Mouse (Mus musculus) regulatory T cell (primary cell): Measurements from ENCODE around the gene Slc4a4.

ENCODE experiments used
- in situ Hi-C: fragments of 300-600 bp; cut with MboI, MseI; formaldehyde crosslinking; loops from one replicate; pipeline ENCODE4 v1.15.1; 2025; ENCODE audit warnings: high pct_unique_total_duplicates

The Slc4a4 gene

DNA sequence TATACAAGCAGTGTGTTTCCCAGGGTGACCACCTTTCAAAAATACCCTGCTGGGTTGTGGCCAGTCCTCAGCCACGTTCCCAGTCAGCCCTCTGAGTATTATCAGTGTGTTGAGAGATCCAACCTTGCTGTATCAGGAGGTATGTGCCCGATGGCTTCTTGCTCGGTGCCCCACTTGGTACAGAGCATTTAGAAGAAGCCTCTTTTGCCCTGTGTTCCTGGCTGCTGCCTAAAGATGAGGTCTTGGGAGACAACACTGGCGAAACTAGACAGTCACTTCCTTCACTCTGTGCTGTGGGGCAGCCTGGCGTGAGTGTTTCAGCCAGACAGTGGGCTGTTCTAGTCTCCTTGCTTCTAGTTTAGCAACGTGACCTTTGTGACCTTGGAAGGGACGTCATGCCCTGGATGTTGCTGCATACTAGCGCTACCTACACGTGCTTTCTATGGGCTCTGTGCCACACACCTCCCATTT lies 29.9 kb downstream of the Slc4a4 start:
- in situ Hi-C loops = loop anchor here (10.0 to 25.0 kb wide), 2 partner anchors 468 to 771 kb away; no protein-coding TSS in a partner anchor

DNA sequence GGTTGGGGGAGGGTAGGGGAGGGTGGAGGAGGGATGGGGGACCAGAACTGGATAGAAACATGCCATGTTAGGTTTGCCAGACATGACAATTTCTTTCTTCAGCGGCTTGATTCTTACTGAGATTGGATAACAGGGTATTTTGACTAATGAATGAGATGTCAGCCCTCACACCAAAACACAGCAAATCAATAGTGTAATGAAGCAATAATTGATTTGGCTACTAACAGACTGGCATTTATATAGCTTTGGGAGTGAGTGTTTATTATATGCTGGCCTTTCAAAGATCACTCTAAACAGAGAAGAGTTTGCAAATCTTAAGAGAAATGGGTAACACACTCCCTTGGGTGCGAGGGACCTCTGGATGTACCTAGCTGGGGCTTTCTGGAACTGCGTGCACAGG lies 30.6 kb downstream of the Slc4a4 start:
- in situ Hi-C loops = loop anchor here (10.0 to 25.0 kb wide), 2 partner anchors 468 to 770 kb away; no protein-coding TSS in a partner anchor

DNA sequence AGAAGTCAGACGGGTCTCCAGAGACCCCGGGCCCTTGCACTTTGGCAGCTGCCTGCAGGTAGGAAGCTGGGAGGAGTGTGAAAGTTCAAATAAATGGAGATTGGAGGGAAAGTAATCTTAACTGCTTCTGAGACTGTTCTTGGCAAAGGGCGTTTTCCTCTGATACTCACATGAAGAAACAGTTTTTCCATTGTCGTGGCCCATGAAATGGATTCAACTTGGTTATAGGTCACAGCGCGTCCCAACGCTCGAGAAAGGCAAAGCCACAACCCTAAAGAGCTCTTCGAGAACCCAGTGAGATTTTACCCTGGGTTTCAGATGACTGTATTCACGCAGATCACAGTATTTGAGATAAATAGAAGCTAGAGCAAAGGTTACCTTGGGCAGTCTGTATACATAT lies 31.0 kb downstream of the Slc4a4 start:
- in situ Hi-C loops = loop anchor here (10.0 to 25.0 kb wide), 2 partner anchors 467 to 770 kb away; no protein-coding TSS in a partner anchor

DNA sequence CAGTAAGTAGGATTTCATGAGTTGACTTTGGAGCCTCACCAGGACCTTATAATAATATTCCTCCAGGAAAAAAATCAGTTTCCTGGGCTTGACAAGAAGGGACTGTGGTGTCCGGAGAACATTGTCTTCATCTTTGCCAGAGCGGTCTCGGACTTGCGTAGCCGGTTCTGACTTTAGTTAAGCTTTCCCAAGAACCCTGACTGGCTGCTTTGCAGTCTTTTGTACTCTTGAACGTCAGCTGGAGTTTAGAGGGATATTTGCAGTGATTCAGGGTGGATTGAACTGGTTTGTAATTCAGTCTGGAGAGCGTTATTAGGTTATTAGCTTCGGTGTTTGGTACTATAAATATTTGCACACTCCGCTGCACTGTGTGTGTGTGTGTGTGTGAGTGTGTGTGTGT lies 31.9 kb downstream of the Slc4a4 start:
- in situ Hi-C loops = loop anchor here (10.0 to 25.0 kb wide), 2 partner anchors 466 to 769 kb away; no protein-coding TSS in a partner anchor

DNA sequence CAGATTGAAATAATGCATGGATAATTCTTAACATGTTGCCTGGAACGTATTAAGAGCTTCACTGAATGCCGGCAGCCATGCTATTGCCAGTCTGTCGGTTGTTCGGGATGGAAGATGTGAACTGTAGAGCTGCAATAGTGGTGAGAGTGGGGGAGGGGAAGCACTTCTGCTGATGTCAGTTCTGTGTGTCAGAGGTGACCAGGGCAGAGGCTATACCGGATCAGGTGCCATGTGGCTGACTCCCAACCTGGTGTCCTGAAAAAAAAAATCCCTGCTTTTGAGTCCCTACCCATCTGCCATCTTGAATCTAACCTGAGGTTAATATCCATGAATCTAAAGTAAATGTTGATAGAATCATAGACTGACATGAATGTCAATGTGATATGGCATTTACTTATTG lies 39.0 kb downstream of the Slc4a4 start:
- in situ Hi-C loops = no loop called here

DNA sequence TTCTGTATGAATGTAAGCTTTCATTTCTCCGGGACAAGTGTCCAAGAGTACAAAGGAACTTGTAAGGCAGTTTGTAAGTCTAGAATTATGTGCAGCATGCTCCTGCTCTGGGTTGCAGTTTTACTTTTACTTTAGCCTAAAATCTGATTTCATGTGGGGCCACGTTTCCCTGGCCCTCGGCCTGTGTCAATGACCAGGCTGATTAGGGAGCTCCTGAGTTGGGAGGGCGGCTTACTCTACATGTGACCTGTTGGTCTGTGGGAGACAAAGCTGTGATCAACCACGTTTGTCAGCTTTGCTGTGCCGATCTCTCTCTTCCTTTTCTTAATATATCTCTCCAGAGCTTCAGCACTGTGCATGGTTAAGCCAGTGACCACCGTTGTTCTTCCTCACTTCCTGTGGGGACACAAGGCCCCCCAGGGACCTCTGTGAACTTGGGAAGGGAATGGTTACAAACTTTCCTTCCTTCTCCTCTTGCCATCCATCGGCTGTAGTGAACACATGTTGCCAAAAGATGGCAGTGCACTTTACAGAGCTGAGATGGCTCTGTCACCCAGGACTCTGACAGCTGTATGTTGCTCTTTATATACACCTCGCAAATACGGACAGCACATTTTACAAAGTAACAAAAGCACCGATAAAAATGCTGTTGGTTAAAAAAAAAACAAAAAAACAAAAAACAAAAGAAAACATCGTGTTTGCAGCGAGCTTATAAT lies 41.7 kb downstream of the Slc4a4 start:
- in situ Hi-C loops = no loop called here

DNA sequence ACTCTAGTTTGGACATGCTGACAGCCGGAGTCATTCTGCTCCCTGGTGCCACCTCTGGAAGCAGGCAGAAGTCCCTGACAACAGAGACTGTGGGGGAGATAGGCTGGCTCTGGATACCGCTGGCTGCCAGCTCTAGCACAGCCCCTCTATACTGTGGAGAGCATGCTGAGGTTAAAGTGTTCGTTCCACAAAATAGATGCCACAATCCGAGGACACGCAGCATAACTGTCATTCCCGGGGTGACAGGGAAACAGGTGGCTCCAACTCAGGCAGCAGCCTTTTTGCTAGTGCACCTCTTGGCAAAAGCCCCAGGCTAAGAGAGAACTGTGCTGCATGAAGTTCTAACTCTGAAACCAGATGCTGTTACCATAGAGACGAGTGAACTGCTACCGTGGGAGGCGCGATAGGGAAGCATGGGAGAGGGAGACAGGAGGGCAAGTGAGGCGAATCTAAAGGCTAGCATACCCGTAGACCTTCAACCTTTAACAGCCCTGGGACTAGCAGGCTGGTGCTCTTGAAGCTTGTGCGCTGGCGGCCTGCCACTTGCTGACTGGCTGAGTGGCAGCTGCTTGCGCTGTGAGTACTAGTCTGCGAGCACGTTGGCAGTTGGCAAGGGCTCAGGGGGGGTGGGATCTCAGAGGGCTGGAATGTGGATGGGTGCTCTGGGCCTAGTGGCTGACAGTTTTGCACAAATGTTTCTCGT lies 42.9 kb downstream of the Slc4a4 start:
- in situ Hi-C loops = no loop called here

DNA sequence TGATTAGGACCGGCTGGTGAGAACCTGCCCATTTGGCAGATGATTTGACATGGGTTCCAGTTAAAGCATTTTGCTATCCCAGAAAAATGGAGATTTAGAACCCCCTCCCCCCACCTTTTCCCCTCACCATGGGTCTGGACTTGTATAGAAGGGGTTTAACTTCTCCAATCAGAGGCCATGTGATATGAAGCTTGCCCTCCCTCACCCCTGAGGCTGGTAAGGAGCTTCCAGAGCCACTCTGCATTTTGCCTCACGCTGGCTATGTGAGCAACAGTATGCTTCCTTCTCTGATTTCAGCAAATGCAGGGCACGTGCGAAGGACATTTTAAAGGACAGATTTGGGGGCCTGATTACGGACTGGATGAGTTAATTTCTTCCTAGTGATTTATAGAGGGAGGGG lies 43.5 kb downstream of the Slc4a4 start:
- in situ Hi-C loops = no loop called here

DNA sequence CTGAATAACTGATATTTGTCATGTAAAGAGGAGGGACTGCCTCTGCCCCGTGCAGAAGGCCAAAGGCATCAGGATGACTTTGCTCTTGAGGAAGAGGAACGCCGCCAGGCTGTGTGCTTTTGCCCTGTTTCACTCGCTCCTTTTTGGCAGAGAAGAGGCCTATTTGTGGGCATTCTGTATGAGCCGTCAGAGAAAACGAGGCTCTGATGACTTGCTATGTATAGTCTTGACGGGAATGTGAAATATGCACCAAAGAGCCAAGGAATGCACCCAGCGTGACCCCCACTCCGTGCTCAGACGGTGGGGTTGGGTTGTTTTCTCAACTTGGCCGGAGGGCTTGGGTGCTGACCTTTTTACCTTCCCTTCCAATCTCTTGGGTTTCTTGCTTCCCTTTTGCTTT lies 44.0 kb downstream of the Slc4a4 start:
- in situ Hi-C loops = no loop called here

DNA sequence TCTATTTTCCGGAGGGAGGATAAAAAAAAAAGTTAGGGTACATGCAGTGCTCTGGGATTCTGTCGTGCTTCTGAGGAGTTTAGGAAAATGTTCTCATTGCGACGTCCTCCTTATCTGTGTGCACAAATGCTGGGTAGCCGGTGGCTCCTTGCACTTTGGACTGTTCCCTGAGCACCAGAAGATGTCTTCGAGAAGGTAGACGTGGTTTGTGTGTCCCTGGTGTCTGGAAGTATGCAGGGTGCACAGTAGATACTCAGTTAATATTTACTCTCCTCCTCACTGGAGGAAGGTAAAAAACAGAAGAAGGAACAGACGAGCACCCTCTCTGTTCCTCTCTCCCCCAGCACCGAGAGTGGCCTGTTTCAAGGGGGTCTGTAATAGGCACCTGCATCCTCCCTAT lies 44.6 kb downstream of the Slc4a4 start:
- in situ Hi-C loops = no loop called here

DNA sequence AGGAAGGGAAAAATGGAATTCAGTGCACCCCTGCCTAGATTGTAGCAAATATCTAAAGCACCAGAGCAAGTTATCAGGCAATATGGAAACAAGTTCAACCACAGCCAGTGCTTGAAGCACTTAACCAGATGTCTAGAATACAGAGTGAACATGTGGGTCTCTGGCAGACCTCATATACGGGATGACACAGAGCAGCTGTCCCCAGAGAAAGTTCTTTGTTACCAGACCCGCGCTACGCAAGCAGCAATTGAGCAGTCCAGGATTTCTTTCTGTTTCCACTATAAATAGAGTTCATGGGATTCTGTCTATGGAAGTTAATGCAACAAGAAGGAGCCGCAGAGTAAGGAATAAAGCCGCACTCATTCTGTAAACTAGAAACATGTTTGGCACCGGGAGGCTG lies 46.8 kb downstream of the Slc4a4 start:
- in situ Hi-C loops = no loop called here

DNA sequence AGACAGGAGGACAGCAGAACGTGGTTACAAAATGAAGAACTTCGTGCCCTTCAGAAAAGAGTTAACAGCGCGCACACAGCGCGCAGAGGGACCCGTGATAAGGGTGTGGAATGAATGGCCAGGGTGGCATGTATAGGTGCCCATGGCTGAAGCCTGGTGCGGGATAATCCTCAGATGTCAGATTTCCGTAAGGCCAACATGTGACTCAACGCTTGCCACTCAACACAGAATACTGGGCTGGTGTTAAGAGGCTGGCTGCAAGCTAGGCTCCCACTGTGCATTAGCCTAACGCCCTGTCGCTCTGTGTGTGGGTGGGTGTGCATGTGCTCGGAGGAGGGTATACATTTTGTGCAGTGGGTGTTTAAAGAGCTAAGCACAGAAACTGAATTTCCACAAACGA lies 47.3 kb downstream of the Slc4a4 start:
- in situ Hi-C loops = no loop called here

DNA sequence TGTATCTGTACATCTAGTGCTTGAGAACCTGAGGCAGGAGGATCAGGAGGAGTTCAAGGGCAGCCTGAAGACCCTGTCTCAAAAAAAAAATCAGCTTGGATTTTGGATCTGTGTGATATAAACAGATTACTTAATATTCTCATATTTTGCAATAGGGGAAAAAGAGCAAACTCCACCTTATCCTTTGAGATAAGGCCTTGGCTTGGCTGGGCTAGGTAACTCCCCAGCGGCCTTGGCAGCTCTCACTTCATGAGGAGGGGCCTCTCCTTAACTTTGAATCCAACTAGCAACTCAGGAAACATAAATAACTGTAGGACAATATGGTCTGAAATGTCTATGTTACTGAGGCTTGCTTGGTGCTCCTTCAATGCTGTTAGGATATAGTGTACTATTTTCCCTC lies 51.6 kb downstream of the Slc4a4 start:
- in situ Hi-C loops = no loop called here

DNA sequence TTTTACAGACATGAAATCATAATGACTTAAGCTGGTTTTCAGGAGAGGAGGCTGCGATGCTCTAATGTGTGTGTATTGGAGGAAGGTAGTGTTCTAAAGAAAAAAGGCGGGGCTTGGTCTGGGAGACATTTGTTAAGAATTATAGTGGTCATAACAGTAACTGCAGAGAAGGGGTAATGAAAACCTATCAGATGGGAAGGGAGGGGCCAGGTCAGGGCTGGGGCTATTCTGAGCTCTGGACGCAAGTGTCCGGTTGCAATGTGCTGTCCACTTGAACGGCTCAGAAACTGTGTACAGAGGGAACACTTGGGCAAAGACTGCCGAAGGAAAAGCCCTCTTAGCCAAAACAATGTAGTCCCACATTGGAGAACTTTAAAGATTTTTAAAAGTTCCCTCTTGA lies 52.5 kb downstream of the Slc4a4 start:
- in situ Hi-C loops = no loop called here

DNA sequence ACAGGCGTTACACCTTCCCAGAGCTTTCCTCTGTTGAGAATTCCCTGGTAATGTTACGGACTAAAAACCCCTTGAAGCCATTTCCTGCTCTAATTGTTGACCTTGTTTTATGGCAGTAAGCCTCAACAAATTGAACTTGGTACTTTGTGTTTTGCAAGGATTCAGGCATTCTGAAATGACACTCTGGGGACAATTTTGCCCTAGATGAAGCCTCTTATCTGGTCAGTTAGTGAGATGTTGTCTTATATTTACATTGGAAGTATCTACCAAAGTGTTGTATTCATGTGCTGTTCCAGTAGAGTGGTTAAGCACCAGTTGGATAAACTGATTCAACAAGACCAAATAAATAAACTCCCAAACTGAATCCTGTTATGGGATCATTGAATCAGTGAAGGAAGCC lies 53.2 kb downstream of the Slc4a4 start:
- in situ Hi-C loops = no loop called here

DNA sequence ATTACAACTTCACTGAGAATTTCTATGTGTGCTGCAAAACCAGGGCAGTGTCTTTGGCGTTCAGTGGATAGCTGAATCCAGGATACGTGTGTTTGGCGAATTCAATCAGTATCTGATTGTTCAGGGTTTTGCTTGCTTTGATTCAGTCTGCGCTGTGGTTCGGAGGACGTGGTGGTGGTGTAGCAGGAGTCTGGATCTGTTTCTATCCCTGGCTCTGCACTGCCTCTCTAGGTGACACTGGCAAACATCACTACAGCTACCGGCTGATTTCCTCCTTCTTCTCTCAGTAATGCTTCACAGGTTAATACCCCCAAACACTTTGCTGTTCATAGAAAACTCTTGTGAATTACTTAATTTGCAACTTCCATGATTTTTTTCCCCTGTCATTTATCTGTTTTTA lies 55.3 kb downstream of the Slc4a4 start:
- in situ Hi-C loops = no loop called here

DNA sequence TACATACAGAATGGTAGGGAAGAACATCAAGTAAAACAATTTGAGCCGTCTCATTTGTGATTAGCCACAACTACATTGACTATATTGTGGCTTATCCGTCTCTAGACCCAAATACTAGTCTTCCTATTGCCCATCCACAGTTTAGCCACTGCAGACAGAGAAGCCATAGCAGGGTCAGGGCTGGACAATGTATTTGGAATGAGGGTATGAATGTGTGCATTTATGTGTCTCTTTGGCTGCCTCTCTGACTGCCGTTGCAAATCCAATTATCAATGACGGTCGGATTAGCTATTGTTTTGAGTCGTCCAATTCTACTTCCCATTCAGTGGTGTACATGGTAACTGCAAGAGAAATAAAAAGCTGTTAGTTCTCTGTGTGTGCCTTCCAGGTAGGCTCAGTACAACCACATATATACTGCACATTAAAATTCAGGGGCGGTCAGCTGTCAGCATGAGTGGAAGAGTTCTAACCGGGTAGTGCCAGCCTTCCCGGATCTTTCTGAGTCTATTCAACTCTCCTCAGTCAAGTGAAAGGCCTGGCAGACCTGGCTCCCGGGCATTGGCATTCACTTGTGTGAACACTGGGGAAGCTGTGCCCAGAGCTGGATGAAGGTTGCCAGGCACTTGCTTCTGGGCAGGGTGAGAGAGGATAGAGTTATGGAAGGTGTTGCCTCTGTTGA lies 59.2 kb downstream of the Slc4a4 start:
- in situ Hi-C loops = no loop called here

DNA sequence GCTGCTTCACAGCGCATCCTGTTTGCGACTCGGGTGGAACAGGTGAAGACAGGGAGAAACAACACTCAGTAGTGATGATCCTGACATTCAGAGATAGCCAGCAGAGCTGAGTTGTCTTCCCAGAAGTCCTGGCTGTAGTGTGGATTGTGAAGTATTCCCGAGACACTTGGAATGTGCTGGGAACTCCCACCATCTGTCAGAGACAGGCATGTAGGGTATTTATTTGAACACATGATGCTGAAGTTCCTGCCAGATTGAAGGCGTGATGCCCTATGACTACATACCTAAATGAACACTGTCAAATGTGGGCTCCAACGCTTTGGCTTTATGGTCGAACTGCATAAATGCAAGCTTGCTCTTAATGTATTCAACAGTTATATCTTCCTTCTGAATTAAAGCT lies 63.7 kb downstream of the Slc4a4 start:
- in situ Hi-C loops = no loop called here

DNA sequence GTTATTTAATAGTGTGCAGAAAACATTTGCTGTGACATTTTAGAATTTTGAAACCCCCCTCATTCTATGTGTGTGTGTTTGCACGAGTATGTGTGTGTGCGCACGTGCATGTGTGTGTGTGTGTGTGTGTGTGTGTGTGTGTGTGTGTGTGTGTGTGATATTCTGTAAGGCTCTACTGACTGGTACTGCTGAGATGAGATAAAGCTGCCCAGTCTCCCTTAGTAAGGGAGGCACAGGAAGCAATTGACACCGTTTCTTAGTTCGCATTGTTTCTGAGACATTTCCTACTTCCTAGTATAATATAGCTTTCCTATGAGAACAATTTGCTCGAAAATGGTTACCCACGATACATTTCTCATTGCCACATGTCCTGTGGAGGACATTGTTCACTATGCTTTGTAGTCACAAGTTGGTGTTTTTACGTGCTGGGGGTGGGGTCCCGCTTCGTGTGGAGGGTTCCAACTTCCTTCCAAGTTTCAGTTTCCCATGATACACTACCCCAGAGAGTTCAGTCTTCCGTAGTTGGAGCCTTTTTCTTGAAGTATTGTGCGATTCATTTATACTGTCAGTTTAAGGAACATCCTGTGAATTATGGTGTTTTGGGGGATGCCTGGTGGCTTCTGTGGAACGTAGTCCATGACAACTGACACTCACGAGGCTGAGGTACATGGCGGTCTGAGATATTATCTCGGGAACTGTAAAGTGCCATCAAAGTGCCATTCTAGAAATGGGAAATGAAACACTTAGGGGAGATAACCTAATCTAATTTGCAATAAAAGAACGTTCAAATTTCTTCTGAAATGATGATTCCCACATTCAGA lies 66.3 kb downstream of the Slc4a4 start:
- in situ Hi-C loops = no loop called here

DNA sequence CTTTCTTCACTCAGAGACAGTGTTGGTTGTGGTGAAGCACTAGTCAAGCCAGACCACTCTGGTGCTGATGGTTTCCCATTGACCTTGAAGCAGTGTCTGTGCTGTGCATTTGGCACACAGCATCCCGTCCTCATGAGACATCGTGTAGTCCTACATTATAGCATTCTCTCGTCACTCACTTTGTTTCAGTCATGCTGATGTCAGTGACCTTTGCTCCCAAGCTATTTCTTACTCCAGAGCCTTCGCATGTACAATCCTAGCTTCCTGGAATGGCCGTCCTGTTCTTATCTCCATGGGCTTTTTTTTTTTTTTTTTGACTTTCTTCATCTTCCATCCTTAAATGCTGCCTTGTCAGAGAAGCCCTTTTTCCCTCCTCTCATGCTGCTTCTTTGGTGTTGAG lies 71.1 kb downstream of the Slc4a4 start:
- in situ Hi-C loops = no loop called here

DNA sequence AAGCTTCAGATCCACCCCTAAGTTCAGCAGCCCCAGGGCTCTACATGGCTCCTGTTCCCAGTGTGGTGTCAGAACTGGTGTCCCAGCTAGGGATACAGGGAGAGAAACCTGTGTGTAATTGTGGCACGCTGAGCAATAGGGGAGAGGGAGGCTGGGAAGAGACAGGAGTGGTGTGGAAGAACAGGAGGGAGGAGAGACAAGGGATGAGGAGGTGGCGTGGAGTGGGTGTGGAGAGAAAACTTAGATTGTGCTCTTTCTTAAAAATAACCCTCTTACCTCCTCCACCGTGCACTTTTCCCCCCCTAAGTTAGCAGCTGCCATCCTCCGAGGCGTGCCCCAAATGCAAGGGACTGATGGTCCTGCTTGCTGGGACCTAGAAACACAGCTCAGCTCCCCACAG lies 72.3 kb downstream of the Slc4a4 start:
- in situ Hi-C loops = no loop called here

DNA sequence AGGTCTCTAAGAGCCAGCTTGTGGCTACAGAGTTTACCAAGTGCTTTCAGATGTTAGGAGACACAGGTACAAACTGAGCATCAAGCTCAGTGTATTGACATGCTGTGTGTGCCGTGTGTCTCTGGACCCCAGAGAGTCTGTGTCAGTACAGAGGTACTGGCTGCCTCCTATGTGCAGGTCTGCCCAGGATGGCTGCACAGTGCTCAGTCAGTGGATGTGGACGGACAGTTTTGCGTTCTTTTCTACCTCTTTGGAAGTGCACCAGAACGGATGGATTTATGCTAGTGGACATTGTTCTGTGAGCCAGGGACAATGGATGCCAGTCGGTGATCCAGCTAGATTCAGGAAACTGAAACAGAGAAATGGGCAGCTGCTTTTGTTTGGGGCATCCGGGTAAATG lies 72.8 kb downstream of the Slc4a4 start:
- in situ Hi-C loops = no loop called here
